Mouse (Mus musculus) right cerebral cortex, postnatal 36 days (tissue): ENCODE measurements around the gene Slc6a5.
A peak's percentile ranks its signal among the peaks of the same experiment; 100 is the strongest.
"Not testable (repeated sequence)": the region's sequence is repeated elsewhere in the genome, so short reads cannot be mapped to it uniquely, and the experiment has no call there.

Experiments used
- DNase-seq, 2 experiments: peaks; one replicate each; pipeline ENCODE4 v3.0.0; 2022; ENCODE audit warnings: low spot score in 2 of 2, mixed read lengths in 1 of 2

Gene Slc6a5

DNA sequence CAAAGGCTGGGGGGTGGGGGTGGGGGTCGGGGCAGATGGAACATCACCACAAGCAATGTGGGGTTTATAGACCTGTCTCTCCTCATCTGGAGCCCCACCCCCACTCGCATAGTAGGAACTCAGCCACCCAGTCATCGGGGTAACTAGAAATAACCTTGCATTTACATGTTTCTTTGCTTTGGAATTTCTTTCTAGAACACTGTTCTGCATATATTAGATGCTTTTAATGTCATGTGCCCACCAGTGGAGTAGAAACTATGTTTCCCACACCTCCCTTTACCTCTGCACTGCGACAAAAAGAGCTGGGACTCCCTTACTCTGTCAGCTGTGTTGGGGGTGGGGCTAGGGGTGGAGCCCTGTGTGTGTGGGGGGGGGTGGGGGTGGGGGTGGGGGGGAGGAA lies 3.2 kb downstream of the Slc6a5 start:
- no peak for DNase-seq

DNA sequence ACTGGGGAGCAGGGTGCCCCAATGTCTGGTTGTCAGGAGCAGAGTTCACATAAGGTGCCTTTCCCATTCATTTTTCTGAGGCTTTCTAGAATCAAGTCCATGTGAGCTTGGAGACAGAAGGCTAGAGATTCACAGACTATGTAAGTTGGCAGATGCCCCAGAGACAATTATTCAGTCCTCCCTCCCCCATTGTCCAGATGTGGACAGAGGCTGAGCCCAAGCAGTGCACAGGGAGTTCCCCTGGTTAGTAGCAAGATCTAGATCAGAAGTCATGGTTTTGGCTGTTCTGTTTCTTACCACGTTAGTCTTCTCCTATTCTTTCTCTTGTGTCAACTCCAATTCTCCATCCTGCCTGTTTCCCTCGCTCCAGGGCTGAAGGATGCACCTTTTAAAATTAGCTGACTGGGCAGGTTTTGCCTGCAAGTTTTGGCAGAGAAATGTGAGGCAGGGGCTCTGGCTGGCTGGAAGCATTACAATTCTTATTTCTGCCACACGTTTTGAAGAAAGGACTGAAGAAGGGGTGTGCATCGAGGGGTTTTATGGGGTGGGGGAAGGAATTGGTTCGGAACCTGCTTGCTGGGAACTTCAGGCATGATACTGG lies 3.9 kb downstream of the Slc6a5 start:
- no peak for DNase-seq

DNA sequence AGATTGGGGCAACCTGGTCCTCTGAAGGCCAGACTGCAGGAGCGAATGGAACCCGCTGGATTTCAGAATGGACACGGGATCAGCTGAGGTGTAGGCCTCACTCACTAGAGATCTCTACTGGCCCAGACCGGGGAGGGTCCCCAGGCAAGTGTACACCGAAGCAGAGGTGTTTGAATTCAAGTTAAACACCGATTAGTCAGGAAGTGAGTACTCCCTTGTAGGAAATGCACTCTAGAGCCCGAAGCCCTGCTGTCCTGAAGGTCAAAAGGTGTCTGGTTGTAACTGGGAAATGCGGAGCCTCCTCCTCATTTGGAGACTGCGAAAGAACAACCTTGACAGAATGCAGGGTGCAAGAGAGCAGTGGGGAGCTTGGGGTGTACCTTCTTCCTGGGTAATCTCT lies 5.0 kb downstream of the Slc6a5 start:
- no peak for DNase-seq

DNA sequence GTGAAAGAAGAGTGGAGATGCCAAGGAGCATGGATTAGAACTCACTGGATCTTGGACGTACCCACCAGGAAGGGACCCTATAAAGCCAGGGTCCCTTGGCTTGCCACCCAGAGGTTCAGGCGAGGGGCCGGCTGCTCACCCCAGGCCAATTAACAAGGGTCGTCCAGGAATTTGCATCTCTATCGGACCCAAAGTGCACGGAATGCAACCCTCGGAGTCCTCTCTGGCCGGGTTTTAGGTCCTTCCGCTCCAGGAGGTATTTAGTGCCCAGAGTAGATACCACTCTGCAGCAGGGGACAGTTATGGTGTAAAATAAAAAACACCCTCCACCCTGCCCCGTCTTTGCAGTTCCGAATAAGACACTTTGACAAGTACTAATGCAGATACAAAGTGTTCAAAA lies 5.5 kb downstream of the Slc6a5 start:
- DNase-seq, result no peak

DNA sequence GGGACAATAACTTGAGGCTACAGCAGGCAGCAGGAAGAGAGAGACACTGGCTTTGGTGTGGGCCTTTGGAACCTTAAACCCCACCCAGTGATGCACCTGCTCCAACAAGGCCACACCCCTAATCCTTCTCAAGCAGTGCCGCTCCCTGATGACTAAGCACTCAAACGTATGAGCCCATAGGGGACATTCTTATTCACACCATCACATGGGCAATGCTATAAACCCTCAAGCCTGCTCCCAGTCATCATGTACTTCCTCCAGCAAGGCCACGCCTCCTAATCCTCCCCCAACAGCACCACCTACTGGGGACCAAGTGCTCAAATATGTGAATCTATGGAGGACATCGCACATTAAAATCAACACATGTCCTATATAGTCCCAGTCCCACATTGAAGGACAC lies 9.5 kb downstream of the Slc6a5 start:
- no peak for DNase-seq

- no peak for DNase-seq
These were observed 10.8 kb downstream of the Slc6a5 start for GRCm38 (mm10) chr7:49920751-49921150.

DNA sequence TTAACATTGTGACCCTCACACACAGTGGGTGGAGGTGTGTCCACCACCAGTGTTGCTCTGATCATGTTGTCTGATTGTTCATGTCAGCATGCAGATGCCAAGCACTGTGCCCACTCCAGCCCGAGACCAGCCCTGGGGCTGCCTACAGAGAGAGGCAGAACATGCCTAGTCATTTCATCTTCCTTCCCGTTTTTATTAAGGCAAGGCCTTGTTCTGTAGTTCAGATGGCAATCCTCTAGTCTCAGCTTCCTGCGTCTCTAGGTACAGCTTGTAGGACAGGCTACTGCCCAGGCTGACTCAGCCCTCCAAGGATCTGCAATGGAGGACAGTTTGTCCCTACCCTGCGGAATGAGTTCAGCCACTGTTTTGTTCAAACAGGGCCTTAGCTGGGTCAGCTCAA lies 13.0 kb downstream of the Slc6a5 start:
- DNase-seq, result no peak

DNA sequence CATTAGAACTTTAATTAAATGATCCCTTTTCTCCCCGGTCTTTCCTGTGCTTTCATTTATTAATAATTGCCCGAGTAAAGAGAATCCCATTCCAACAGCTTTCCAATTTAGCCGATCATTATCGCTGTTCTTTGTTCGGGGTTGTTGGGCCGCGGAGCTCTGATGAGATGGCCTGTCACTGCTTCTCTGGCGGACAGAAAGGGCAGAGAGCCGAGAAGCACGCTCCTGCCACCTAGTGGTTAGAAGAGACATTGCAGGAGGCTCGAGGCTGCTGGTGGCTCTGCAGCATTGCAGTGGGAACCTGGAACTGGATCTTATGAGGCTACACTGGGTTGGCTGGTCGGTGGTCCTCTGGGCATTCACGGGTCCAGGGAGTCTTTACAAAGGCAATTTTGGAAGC lies 13.4 kb downstream of the Slc6a5 start:
- peak; percentile 68 to 80 for DNase-seq

GRCm38 (mm10) chr7:49928571-49928970 lies 18.6 kb downstream of the Slc6a5 start:
- DNase-seq, result no peak

DNA sequence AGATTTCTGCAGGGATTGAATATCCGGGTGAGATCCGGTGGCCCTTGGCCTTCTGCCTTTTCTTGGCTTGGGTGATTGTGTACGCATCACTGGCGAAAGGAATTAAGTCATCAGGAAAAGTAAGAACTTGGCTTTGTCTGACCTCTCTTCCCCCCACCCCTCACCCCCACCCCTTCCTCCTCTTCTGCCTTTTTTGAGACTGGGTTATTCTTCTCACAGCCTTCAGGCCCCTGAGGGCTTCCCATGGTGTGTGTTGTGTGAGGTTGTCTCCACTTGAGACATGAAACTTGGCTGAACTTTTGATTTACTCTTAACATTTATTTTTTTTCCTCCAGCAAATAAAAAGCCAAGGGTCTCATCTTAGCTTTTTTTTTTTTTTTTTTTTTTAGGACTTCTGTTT lies 20.1 kb downstream of the Slc6a5 start:
- DNase-seq, result no peak

DNA sequence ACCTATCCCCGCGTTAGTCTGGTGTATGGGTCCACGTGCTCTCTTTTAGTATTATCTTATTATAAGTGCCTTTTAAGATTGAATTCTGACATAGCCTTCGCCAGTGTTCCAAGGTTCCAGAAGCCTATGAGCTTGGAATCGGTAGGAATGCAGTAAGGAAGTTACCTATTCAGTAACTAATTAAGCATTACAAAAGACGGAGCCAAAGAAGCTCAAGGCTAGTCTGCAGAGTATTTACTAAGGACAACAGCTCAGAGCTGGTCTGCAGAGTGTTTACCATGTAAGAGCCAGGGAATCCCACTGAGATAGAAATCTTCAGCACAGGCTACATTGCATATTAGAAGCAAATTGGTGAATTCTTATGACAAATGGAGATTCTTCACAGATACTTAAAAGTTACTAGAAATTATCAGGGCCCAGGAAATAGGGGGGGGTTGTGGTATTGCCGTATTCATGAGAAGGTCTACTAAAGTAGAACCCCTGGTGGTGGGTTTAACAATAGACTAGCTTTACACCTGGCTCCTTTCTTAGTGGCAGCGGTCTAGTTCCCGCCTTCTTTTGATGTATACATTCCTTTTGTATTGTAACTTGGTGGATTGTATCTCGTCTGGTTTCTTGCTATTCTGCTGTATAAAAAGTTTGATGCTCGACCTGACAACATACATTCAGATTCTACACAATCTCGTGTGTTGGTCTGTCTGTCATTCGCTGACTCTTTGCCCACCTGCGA lies 23.6 kb downstream of the Slc6a5 start:
- not testable (repeated sequence) for DNase-seq

DNA sequence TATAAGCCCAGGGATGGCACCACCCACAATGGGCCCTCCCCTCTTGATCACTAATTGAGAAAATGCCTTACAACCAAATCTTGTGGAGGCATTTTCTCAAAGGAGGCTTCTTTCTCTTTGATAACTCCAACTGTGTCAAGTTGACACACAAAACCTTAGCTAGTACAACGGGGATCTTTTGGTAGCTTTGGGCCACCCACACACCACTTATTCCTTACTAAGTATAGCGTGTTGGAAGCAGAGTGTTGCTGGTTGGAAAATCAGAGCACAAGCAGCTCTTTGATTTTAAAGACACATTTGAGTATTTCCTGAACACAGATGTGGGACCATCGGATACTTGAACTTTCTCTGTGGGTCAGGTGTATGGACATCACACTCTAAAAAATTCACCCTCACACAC lies 26.9 kb downstream of the Slc6a5 start:
- DNase-seq, result peak in 1 of 2 experiments; percentile 36

GRCm38 (mm10) chr7:49942023-49942422 lies 32.1 kb downstream of the Slc6a5 start:
- no peak for DNase-seq

DNA sequence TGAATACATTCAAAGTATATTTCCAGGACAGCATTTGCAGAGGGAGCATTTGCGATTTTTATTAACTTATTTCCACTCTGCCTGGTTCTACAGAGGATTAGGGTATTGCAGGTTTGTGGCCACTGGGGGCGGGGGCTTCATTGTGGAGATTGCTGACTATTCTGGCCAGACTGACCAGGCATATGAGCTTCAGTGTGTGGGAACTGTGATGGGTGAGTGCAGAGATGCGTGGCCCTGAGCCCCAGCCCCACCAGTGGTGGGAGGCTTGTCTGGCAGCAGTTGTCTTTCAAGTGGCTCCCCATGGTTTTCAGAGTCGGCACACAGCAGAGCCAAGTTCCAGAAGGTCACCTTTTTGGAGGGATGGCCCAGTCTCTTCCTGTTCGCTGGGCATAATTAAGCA lies 32.5 kb downstream of the Slc6a5 start:
- DNase-seq, result no peak

- DNase-seq, result no peak
These were observed 36.7 kb downstream of the Slc6a5 start for GRCm38 (mm10) chr7:49946691-49947090.

- DNase-seq, result peak in 1 of 2 experiments; percentile 11
These were observed 43.7 kb downstream of the Slc6a5 start for GRCm38 (mm10) chr7:49953546-49954181.

DNA sequence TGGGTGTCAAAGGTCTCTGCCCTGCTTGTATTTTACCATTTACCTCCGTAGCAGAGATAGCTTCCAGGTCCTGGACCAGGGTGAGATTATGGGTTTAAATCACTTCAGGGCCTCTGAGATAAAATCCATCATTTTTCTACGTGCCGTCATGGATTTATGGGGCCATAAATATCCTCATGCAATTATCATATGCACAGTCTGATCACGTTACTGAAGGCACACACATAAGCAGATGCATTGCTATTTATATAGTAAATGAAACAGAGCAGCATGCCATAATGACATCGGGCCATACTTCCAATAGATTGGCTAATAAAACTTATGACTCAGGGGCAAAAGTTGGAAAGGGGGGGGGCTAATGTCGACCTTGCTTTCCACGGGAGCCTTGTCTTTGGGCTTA lies 44.9 kb downstream of the Slc6a5 start:
- DNase-seq, result no peak

- DNase-seq, result no peak
These were observed 47.2 kb downstream of the Slc6a5 start for GRCm38 (mm10) chr7:49957142-49957541.

GRCm38 (mm10) chr7:49963764-49964163 lies 53.8 kb downstream of the Slc6a5 start:
- DNase-seq, result no peak

DNA sequence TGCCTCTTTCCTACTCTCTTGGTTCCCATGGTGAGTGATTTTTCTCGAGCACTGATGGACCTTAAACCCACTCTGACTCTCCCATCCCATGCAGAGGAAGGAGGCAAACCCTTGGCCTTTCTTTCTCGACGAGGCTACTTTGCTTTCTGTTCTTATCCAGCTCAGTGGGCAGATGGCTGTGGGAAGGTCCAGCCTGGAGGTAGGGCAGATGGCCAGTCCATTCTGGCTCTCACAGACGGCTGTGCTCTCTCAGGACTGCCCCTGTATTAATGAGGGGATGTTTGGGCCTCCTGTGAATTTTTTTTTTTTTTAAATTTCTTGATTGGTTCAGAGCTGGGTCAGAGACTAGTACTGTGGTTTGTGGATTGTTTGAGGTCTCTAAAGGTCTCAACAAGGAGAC lies 59.6 kb downstream of the Slc6a5 start:
- no peak for DNase-seq

DNA sequence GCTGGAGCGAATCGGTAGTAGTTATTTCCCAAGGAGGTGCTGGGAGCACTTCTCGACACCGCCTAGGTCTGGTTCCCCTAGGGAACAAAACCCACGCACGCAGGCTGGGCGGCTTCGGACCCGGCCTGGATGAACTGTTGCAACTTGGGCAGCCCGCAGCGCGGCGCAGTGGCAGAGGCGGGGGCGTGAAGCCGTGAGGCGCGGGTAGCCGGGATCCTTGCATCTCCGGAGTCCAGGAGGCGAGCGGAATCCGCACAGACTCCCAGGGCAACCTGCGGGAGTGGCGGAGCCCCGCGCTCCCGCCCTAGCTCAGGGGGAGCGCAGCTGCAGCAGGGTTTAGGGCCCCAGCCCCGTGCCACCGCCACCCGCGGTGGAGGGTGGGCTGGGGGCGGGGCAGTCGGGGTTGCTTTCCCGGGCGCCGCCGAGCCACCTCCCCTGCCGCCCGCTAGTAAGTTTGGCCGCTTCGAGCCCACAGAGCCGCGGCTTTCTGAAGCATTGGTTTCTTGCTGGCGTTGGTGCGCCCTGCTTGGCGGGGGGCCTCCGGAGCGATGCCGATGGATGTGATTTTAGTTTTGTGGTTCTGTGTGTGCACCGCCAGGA lies 65.0 kb downstream of the Slc6a5 start, which contains the start of gene Nell1:
Gene Nell1, plus strand, starts transcription at position 24 of the 600 bp plus-strand sequence.
- peak; percentile 18 to 20 for DNase-seq

GRCm38 (mm10) chr7:49975441-49976121 lies 65.6 kb downstream of the Slc6a5 start:
- DNase-seq, result peak in 1 of 2 experiments; percentile 20
